Mouse (Mus musculus): Measurements from ENCODE around the gene Prf1. TPM values are rescaled to one million over a fixed set of nuclear protein-coding genes. Genes with fewer than 3 reads are reported as not detected.

Gene Prf1
- total RNA-seq, 1 experiment from 2014 or later, result 1.0 TPM

Other genes starting within 250 kb of the Prf1 start
- gene Pcbd1, start 208.5 kb upstream of the Prf1 start, total RNA-seq (2017), result 8.8 and 14.5 TPM in 2 replicates
- 28.6 and 57.9 TPM in 2 replicates for gene Sgpl1, start 150.1 kb upstream of the Prf1 start, total RNA-seq (2017)
- not detected in 2 replicates for gene Tbata, start 125.9 kb upstream of the Prf1 start, total RNA-seq (2017)
- 0.10 and 0.19 TPM in 2 replicates for gene Adamts14, start 24.4 kb upstream of the Prf1 start, total RNA-seq (2017)
- gene Pald1, start 85.7 kb downstream of the Prf1 start, total RNA-seq (2017), result 0.75 and 0.84 TPM in 2 replicates
- gene Nodal, start 120.1 kb downstream of the Prf1 start, total RNA-seq (2017), result not detected in 2 replicates
- 12.8 and 17.4 TPM in 2 replicates for gene Eif4ebp2, start 154.8 kb downstream of the Prf1 start, total RNA-seq (2017)
- 2.3 and 3.7 TPM in 2 replicates for gene Lrrc20, start 178.0 kb downstream of the Prf1 start, total RNA-seq (2017)

Measured in hematopoietic stem cell, adult 5-6 weeks (primary cell).